Mouse (Mus musculus) stomach, embryonic 15.5 days (tissue): Measurements from ENCODE around the gene Adgre5. TPM values are rescaled to one million over a fixed set of nuclear protein-coding genes. Genes with fewer than 3 reads are reported as not detected.

Source experiments
- microRNA-seq: library from miRNA; unstranded; fragments of <30 nt; microRNA quantifications from one replicate; pipeline ENCODE4, GENCODE M21; 2016
- polyA plus RNA-seq: library from polyadenylated mRNA; unstranded; fragments of >200 nt; fragmentation: Nextera tagmentation; extraction: Ambion mirVana; gene quantifications from 2 replicates; pipeline ENCODE4 v1.2.1, GENCODE M21; 2015

Adgre5 gene
- polyA plus RNA-seq, 1 experiment from 2014 or later = 29.8 TPM

Small RNAs within 50 kb of the gene (microRNA-seq; reads per million reads assigned to microRNA genes)
- not detected for gene Mir1668

Other genes with a start within 250 kb of the Adgre5 start
- not detected in 2 replicates for gene Olfr370, start 205.5 kb downstream of the Adgre5 start, polyA plus RNA-seq
- 330 and 333 TPM in 2 replicates for gene Ndufb7, start 174.7 kb downstream of the Adgre5 start, polyA plus RNA-seq
- 561 and 565 TPM in 2 replicates for gene Tecr, start 133.4 kb downstream of the Adgre5 start, polyA plus RNA-seq
- 55.1 and 62.6 TPM in 2 replicates for gene Dnajb1, start 133.1 kb downstream of the Adgre5 start, polyA plus RNA-seq
- gene Gipc1, start 88.6 kb downstream of the Adgre5 start, polyA plus RNA-seq = 183 and 191 TPM in 2 replicates
- 4.4 and 5.4 TPM in 2 replicates for gene Ptger1, start 74.6 kb downstream of the Adgre5 start, polyA plus RNA-seq
- 29.2 and 34.8 TPM in 2 replicates for gene Pkn1, start 42.1 kb downstream of the Adgre5 start, polyA plus RNA-seq
- 180 and 185 TPM in 2 replicates for gene Ddx39, start 26.1 kb downstream of the Adgre5 start, polyA plus RNA-seq
- 17.7 and 18.1 TPM in 2 replicates for gene Adgrl1, start 158.8 kb upstream of the Adgre5 start, polyA plus RNA-seq
- 0.42 and 0.53 TPM in 2 replicates for gene Gm10644, start 213.9 kb upstream of the Adgre5 start, polyA plus RNA-seq
- gene Asf1b, start 214.2 kb upstream of the Adgre5 start, polyA plus RNA-seq = 55.0 and 57.3 TPM in 2 replicates
- gene Prkaca, start 231.7 kb upstream of the Adgre5 start, polyA plus RNA-seq = 113 and 125 TPM in 2 replicates